Mouse (Mus musculus) gonadal fat pad, adult 2 months (tissue): ENCODE results near the gene Brf1. TPM values are rescaled to one million over a fixed set of nuclear protein-coding genes. Genes with fewer than 3 reads are reported as not detected.

Source experiments
- DNase-seq: peaks from one replicate; pipeline ENCODE4 v3.0.0-alpha.2; 2012; ENCODE audit warnings: low read depth
- polyA plus RNA-seq: library from polyadenylated mRNA; depleted of rRNA; stranded (reverse); fragments of >200 nt; gene quantifications from 2 replicates; pipeline ENCODE4 v1.2.3, GENCODE M21; 2012; rRNA removed

Brf1 gene
- polyA plus RNA-seq, result 66.2 and 80.9 TPM in 2 replicates

GRCm38 (mm10) chr12:113000294-113001132, at the start of gene Brf1:
Gene Brf1, minus strand, starts transcription at chr12:113000704.
- peak; percentile 77 for DNase-seq

DNA sequence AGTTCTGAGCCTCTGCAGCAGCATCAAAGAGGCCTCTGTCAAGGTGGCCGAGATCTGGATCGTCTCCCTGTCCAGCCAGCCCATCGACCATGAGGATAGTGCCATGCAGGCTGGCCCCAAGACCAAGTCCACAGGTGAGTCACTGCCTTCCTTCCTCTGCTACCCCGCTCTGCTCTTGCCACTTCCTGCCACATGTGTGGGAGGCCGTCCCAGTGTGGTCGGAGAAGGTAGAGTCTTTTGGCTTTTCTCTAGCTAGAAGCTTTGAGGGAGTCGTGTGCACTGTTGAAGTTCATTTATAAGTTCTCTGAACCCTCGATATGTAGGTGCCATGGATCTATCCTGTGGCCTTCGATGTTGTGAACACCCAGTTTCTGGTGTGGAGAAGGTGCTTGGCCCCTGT, 49.3 kb upstream of the Brf1 start:
- DNase-seq, result no peak

DNA sequence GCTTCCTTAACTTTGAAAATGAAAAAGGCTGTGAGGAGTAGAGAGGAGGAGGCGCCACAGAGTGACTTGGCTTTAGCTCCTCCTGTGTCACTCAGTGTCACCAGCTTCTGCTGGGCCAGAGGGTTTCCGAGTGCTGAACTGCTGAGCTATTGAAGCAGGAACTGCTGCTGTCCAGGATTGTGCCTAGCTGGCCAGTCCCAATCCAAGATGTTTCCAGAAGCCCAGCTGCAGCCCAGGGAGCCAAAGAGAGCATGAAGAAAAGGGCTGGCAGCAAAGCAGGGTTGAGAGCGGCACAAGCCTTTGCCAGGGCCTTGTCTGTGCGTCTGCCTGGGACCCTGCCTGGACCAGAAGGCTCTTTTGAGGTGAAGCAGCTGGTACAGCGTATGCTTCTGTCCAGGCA, 47.6 kb upstream of the Brf1 start:
- no peak for DNase-seq

DNA sequence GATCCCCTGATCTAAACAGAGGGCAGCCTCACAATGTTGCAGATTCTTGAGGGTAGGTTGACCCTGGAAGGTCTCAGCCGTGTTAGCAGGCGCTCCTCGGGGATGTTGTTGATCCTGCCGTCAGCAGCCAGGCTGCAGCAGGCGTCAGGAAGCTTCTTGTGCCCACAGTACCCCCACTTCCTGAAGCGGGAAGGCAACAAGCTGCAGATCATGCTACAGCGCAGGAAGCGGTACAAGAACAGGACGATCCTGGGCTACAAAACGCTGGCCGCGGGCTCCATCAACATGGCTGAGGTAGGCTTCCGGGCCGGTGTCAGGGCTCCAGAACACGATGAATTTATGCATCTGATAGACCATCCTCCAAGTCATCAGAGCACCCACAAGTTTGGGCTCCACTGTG, 46.4 kb upstream of the Brf1 start:
- DNase-seq, result no peak

GRCm38 (mm10) chr12:113044916-113045677, 44.6 kb upstream of the Brf1 start:
- DNase-seq, result no peak

DNA sequence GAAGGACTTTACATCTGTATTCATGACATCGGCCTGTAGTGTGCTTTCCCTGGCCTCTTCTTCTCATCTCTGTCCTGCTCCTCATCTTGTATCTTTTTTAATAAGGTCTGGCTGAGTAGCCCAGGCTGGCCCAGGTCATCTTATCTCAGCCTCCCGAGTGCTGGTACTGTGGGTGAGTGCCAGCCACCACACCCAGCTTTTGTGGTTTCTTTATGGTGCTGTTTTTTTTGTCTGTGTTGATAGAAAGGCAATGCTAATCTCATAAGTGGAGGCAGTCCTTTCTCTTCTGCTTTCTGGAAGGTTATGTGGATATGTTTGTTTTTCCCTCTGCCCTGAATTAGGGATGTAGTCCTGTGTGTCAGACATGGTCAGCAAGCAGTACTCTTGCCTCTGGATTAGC, 42.0 kb upstream of the Brf1 start:
- DNase-seq, result no peak

DNA sequence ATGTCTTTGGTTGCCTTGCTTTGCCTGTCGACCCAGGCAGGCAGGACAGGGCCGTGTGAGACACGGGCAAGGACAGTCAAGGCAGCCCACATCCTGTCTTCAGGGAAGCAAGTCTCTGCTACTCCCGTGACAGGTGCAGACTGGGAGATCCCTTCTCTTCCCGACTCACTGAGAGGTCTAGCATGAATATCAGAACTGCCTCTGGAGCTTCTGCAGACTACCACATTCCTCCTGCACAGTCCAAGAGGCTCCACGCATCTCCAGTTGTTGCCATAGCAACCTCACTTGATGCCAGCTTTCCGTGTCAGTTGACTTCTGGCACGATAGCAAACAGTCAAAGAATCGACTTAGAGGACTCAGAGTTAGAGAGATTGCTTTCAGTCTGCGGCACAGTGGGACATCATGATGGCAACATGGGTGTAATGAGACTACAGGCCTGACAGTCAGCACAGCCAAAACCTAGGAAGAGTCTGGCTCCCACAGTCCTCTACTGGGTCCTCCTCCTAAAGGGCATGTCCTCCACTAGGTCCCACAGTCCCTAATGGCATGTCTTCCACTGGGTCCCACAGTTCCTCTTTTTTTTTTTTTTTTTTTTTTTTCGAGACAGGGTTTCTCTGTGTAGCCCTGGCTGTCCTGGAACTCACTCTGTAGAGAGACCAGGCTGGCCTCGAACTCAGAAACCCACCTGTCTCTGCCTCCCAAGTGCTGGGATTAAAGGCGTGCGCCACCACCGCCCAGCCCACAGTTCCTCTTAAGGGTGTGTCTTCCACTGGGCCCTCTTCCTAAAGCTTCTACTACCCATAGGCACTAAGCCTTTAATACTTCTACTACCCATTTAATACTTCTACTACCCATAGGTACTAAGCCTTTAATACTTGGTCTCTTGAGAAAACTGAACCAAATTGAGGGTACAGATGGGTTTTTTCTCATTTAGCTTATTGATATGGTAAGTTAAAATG, 41.3 kb upstream of the Brf1 start:
- no peak for DNase-seq

GRCm38 (mm10) chr12:113038414-113038813, 37.9 kb upstream of the Brf1 start:
- DNase-seq, result no peak

DNA sequence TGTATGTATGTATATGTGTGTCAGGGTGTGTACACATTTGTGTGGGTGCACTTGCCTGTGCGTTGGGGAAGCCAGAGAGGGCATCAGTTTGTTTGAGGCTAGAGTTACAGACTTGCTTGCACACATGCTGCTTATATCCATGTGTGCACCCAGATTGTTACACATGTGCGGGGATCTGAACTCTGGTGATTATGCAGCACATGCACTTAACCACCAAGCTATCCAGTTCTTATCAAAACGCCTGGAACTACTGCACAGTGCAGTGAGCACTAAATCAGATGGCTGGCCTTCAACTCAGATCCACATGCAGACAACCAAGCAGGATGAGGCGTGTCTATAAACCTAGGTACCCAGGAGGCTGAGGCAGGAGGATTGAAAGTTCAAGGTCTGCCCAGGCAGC, 36.5 kb upstream of the Brf1 start:
- DNase-seq, result no peak

DNA sequence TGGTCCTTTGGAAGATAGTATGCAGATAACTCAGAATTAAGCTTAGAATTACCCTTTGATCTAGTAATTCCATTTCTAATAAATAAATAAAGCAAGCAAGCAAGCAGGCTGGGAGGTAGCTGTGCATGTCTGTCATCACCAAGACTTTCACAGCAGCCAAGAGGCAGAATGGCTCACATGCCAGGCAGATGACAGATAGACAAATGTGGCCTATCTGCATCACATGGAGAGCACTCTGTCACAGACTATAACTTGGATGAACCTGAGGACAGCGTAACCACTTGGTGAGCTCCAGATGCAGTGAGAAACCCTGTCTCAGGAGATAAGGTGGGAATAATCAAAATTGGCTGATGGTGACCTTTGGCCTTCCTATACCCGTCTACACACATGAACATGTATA, 34.6 kb upstream of the Brf1 start:
- no peak for DNase-seq

DNA sequence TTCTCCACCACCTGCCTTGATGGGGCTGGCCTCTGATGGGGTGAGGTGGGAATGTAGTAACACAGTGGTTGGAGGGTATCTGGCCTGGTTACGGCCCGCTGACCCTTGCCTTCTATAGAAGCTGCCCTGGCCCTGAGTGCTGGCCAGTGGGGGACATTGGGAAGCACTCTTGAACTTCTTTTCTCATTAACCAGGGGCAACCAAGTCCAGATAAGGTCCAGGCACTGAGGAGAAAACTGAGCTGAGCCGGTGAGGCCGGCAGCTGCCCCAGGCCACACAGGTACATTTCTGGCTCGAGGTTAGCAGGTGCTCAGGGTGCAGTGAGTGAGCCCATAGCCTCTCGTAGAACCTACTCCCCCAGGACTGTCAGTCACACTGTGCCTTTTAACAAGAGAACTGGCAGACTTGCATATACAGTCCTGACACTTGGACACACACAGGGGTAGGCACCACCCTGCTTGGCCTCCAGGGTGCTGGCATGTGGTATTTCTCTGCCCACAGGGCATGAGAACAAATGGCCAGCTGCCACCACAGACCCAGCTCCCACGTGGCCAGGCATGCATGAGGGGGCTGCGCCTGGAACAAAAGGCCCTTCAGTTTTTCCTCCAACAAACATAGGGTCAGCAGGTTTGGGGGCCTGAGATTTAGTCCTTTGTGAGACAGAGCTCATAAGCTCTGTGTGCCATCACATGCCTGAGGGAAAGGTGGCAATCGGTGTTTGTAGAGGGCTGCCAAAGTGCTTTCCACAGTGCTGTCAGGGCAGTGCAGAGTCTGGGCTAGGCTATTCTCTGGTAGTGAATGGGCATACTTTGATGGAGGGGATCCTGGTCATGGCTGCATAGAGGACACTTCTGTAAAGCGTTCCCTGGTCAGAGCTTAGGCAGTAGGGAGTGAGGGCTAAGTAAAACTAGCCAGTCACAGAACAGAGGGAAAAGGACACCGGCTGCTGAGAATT, 32.1 kb upstream of the Brf1 start:
- DNase-seq, result no peak

DNA sequence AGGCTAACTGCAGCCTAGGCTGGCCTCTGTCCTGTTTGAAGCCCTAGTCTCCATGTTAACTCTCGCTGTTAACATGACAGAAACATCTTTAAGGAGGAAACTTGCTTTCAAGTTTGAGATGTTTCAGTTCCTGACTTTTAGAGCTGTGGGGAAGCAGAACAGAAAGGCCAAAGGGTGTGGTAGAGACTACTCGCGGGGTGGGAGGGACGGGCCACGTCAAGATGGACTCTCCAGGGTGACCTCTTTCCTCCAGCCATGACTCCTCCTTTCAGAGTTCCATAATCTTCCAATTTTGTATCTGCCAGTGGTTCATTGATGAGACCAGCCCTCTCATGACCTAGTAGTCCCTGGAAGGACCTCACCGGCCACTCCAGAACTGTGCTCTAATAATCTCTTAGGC, 30.9 kb upstream of the Brf1 start:
- DNase-seq, result no peak

DNA sequence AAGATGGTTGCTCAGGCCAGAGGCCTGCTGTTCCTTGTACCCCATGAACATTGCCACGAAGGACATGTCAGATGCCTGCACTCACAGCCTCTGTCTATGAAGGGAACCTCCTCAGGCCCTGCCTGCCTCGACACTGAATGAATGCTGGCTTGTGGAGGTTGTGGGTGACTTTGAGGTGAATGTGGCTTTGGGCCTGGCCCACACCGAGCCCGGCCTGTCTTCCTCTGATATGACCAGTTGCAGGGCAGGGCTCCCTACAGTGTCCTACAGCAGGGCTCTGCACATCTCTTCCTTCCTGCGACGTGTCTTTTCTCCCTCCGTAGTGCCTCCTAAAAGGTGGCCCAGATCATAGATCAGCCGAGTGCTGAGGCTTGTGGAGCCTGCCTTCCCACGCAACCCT, 30.5 kb upstream of the Brf1 start:
- DNase-seq, result no peak

GRCm38 (mm10) chr12:113030046-113030445, 29.5 kb upstream of the Brf1 start:
- DNase-seq, result no peak

- DNase-seq, result no peak
Observed at GRCm38 (mm10) chr12:113028898-113029297, 28.4 kb upstream of the Brf1 start.

GRCm38 (mm10) chr12:113028067-113028466, 27.6 kb upstream of the Brf1 start:
- DNase-seq, result no peak

- no peak for DNase-seq
Observed at GRCm38 (mm10) chr12:113027495-113027894, 27.0 kb upstream of the Brf1 start.

DNA sequence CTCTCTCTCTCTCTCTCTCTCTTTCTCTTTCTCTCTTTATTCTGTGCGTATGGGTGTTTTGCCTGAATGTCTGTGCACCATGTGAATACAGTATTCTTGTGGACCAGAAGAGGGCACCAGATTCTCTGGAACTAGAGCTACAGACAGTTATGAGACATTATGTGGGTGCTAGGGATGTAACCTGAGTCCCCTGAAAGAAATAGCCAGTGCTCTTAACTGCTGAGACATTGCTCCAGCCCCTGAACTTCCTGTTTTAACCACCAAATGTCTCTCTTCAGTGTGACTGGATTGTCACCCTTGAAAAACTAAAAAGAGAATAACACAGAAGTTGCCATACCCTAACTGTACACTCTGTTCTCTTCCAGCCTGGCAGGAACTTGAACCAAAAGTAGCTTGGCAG, 26.1 kb upstream of the Brf1 start:
- no peak for DNase-seq

- DNase-seq, result no peak
Observed at GRCm38 (mm10) chr12:113023082-113023481, 22.6 kb upstream of the Brf1 start.

- no peak for DNase-seq
Observed at GRCm38 (mm10) chr12:113021488-113021887, 21.0 kb upstream of the Brf1 start.

DNA sequence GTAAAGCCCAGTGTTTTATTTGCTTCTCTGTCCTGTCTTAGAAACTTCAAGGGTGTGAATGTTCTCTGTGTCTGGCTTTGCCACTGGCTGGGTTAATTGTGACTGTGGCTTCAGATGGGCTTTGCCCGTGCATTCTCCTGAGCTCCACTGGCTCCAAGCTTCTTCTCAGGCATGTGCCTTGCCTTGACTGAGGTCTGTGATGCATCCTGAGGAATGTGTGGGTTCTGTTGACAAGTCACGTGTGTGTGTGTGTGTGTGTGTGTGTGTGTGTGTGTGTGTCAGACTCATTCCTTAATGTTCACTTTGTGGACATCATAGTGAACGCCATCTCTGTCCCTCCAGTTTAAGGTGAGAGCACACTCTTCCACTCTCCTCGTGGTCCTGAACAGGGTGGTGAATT, 18.3 kb upstream of the Brf1 start:
- DNase-seq, result no peak
